In the genomic region with DNA sequence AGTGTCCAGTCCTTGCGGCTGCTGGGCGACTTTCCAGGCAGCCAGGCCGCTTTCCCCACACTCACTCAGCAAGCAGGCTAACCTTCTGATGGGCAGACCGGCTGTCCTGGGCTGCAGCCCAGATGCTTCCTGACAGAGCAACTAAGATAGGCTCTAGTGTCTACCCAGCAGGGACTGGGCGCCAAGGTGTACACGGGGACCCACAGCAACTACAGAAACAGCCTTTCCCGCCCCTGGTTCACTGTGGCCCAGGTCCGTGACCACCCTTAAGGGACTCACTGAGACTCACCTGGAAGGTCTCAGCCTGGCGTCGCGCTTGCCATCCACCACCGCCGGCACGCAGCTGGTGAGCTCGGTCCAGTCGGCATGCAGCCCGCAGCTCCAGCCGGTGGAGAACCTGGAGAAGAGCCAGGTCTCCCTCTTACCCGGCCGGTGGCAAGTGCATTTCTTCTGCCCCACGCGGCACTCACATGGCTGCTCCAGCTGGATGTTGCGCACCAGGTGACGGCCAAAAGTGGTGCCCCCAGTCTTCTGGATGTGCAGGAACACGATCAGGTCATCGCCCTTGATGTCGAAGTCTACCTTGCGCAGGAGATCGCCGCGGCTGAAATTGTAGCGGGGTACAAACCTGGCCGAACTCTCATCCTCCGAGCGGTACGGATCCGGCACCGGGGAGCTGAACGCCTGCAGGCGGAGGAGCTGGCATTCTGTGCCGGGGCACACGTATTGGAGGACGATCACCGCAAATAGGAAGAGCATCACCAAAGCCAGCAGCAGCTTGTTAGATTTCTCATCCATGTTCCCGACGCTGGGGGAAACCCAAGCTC, we compare ENCODE assay signal across 8 mouse cellular contexts. TPM values are rescaled to one million over a fixed set of nuclear protein-coding genes. Genes with fewer than 3 reads are reported as not detected.
DNase-seq lines count a peak whose midpoint lies in the region; ATAC-seq and TF ChIP-seq lines count a peak whose summit lies in the region.

No protein-coding gene starts in this region.

- H3K9me3 ChIP-seq in megakaryocyte, embryonic 14.5 days = peaks cover 22% of the 10 kb centered on the region
- no peaks in the 10 kb centered on the region for H3K9me3 ChIP-seq in neural tube, embryonic 14.5 days (ENCODE audit: control insufficient read depth, low read length)

- H3K36me3 ChIP-seq in megakaryocyte, embryonic 14.5 days (replicated peaks; ENCODE audit: low read length) = no peaks in the 10 kb centered on the region
- no peaks in the 10 kb centered on the region for H3K36me3 ChIP-seq in kidney, adult 2 months (ENCODE audit: control insufficient read depth, insufficient read depth, low read length)
- no peaks in the 10 kb centered on the region for H3K36me3 ChIP-seq in liver, adult 2 months (ENCODE audit: control insufficient read depth, insufficient read depth, low read length)
- H3K36me3 ChIP-seq in neural tube, embryonic 14.5 days (ENCODE audit: control insufficient read depth, insufficient read depth, low read length) = no peaks in the 10 kb centered on the region

- H3K27me3 ChIP-seq in megakaryocyte, embryonic 14.5 days (replicated peaks) = peaks cover 55% of the 10 kb centered on the region
- no peaks in the 10 kb centered on the region for H3K27me3 ChIP-seq in kidney, adult 2 months (replicated peaks; ENCODE audit: control insufficient read depth, insufficient read depth, low read length)
- H3K27me3 ChIP-seq in liver, adult 2 months (ENCODE audit: control insufficient read depth, insufficient read depth, low read length) = peaks cover 4% of the 10 kb centered on the region
- no peaks in the 10 kb centered on the region for H3K27me3 ChIP-seq in neural tube, embryonic 14.5 days (ENCODE audit: control insufficient read depth, insufficient read depth, low read length)

- H3K4me2 ChIP-seq in neural tube, embryonic 14.5 days (ENCODE audit: low read depth, low read length) = peak overlapping the region; percentile 63

- no peak overlapping the region for H3K27ac ChIP-seq in kidney, adult 2 months (ENCODE audit: insufficient read depth, low read depth, low read length)
- no peak overlapping the region for H3K27ac ChIP-seq in liver, adult 2 months (replicated peaks; ENCODE audit: insufficient read depth, low read depth, low read length)
- H3K27ac ChIP-seq in neural tube, embryonic 14.5 days (ENCODE audit: low read depth, low read length) = no peak overlapping the region

- peaks cover 4% of the 10 kb centered on the region; the same call in 1 of the 2 replicates for H3K4me1 ChIP-seq in megakaryocyte, embryonic 14.5 days
- no peaks in the 10 kb centered on the region for H3K4me1 ChIP-seq in kidney, adult 2 months (ENCODE audit: control insufficient read depth, insufficient read depth, low read length)
- no peaks in the 10 kb centered on the region for H3K4me1 ChIP-seq in liver, adult 2 months (ENCODE audit: control insufficient read depth, insufficient read depth, low read length)
- no peaks in the 10 kb centered on the region for H3K4me1 ChIP-seq in neural tube, embryonic 14.5 days (ENCODE audit: control insufficient read depth, insufficient read depth, low read length)

- H3K9ac ChIP-seq in liver, adult 2 months (ENCODE audit: low read depth, low read length) = no peak overlapping the region
- H3K9ac ChIP-seq in neural tube, embryonic 14.5 days (replicated peaks; ENCODE audit: low read depth, low read length) = peak overlapping the region; percentile 59

- 7% methylated on average over 45 of the region's 46 CpGs for WGBS in kidney, adult 2 months
- 9% methylated on average over 45 of the region's 46 CpGs for WGBS in liver, adult 2 months
- 17% methylated on average over 43 of the region's 46 CpGs for WGBS in neural tube, embryonic 14.5 days

- no peak for ATAC-seq in megakaryocyte, adult 5-6 weeks (ENCODE audit: poor library complexity, severe bottlenecking)
- ATAC-seq in neural tube, embryonic 14.5 days (ENCODE audit: low read depth) = peak; percentile 36

- no peak for TF ChIP-seq POLR2A in kidney, adult 2 months (IDR thresholded peaks at IDR 0.05; ENCODE audit: low read depth, low read length)
- no peak for TF ChIP-seq POLR2A in liver, adult 2 months (IDR thresholded peaks at IDR 0.05; ENCODE audit: extremely low read depth, insufficient read depth, low read length)

- H3K79me2 ChIP-seq in liver, adult 2 months (ENCODE audit: control insufficient read depth, insufficient read depth, low read length) = no peaks in the 10 kb centered on the region

- H3K4me3 ChIP-seq in megakaryocyte, embryonic 14.5 days (replicated peaks) = peak overlapping the region; percentile 70
- peak overlapping the region; percentile 55 for H3K4me3 ChIP-seq in kidney, adult 2 months (ENCODE audit: insufficient read depth, low read depth, low read length)
- H3K4me3 ChIP-seq in liver, adult 2 months (ENCODE audit: insufficient read depth, low read depth, low read length) = peak overlapping the region; percentile 38; the same call in 1 of the 2 replicates
- H3K4me3 ChIP-seq in neural tube, embryonic 14.5 days (ENCODE audit: low read depth, low read length) = peak overlapping the region; percentile 42

- peak; percentile 39 to 61 for DNase-seq in cerebellum, postnatal 14 days
- DNase-seq in gastrocnemius, postnatal 25 days = peak; percentile 26
- peak; percentile 23 for DNase-seq in kidney, adult 2 months
- DNase-seq in liver, adult 2 months (ENCODE audit: extremely low read depth, low read depth, low spot score) = no peak
- no peak for DNase-seq in T-cell, adult 2 months (ENCODE audit: low spot score)

- no peak for TF ChIP-seq CTCF in kidney, adult 2 months (conservative IDR thresholded peaks at IDR 0.05; ENCODE audit: insufficient read depth, insufficient read length, low read depth, low read length)
- TF ChIP-seq CTCF in liver, adult 2 months (IDR thresholded peaks at IDR 0.05; ENCODE audit: low read depth, low read length) = no peak

RNA-seq across cellular contexts. Expression of a gene that starts 1.8 kb away (rescaled TPM):
- not detected in 2 replicates for polyA plus RNA-seq in megakaryocyte, embryonic 14.5 days (2012; ENCODE audit: insufficient read depth, low replicate concordance)
- total RNA-seq in megakaryocyte, adult 5-6 weeks (2015) = not detected in 2 replicates
- total RNA-seq in megakaryocyte, adult 5-6 weeks (2017) = 0.16 TPM in 1 of 2 replicates, not detected in the other
- total RNA-seq in gastrocnemius, postnatal 25 days (2021) = 1 to 10 TPM; 4.0 to 4.4 TPM
- polyA plus RNA-seq in kidney, adult 2 months (2012; rRNA removed) = 1.5 and 4.0 TPM in 2 replicates
- under 0.01 and 0.07 TPM in 2 replicates for total RNA-seq in liver, adult 2 months (2014; rRNA removed)
- polyA plus RNA-seq in liver, adult 2 months (2012; rRNA removed) = not detected in 2 replicates
- polyA plus RNA-seq in neural tube, embryonic 14.5 days (2014; fragmentation: Nextera tagmentation; extraction: Ambion mirVana) = 35.3 and 41.5 TPM in 2 replicates

Comparison
In these comparisons a context has a peak if more than half of its experiments do, and no peak if none do; other contexts are left out.
1. DNase-seq: peak in cerebellum, postnatal 14 days (2 of 2), gastrocnemius, postnatal 25 days (single experiment) and kidney, adult 2 months (single experiment); none in liver, adult 2 months (single experiment) and T-cell, adult 2 months (single experiment).
2. Peak in every context shown above with its lines, with median percentiles within 50 percentile points of each other: H3K4me3 ChIP-seq.